Mouse (Mus musculus) forebrain, embryonic 13.5 days (tissue): ENCODE data around the gene Mrm3. TPM values are rescaled to one million over a fixed set of nuclear protein-coding genes. Genes with fewer than 3 reads are reported as not detected.

Experiments
- ATAC-seq: fragments of 200-750 bp; cut with Nextera tagmentation; 2 replicates; pipeline ENCODE4 v1.8.0; 2017
- H3K27ac ChIP-seq: fragments of 300-500 bp; sonication (generic); 2 replicates; pipeline ENCODE4 v1.5.1; 2015; ENCODE audit warnings: inconsistent platforms, mild to moderate bottlenecking, moderate library complexity
- H3K27me3 ChIP-seq: fragments of 300-500 bp; sonication (generic); 2 replicates; pipeline ENCODE4 v1.6.1; 2015; ENCODE audit warnings: mild to moderate bottlenecking, inconsistent platforms
- H3K36me3 ChIP-seq: fragments of 300-500 bp; sonication (generic); 2 replicates; pipeline ENCODE4 v1.6.1; 2015; ENCODE audit warnings: mild to moderate bottlenecking, inconsistent platforms; ENCODE audit not compliant: poor library complexity, severe bottlenecking
- H3K4me1 ChIP-seq: fragments of 300-500 bp; sonication (generic); 2 replicates; pipeline ENCODE4 v1.6.1; 2015; ENCODE audit warnings: inconsistent platforms
- H3K4me2 ChIP-seq: fragments of 300-500 bp; sonication (generic); 2 replicates; pipeline ENCODE4 v1.6.1; 2015; ENCODE audit warnings: inconsistent platforms, mild to moderate bottlenecking, moderate library complexity
- H3K4me3 ChIP-seq: fragments of 300-500 bp; sonication (generic); 2 replicates; pipeline ENCODE4 v1.5.1; 2015; ENCODE audit warnings: mild to moderate bottlenecking, inconsistent platforms
- H3K9ac ChIP-seq: fragments of 300-500 bp; sonication (generic); 2 replicates; pipeline ENCODE4 v1.6.1; 2015; ENCODE audit warnings: mild to moderate bottlenecking, inconsistent platforms
- H3K9me3 ChIP-seq: fragments of 300-500 bp; sonication (generic); replicated peaks from 2 replicates; pipeline ENCODE4 v1.6.1; 2016; ENCODE audit warnings: inconsistent platforms
- WGBS: fragments of 180-500 bp; shearing (Covaris S2); methylation state at CpG from one replicate; pipeline ENCODE4 v1.1.7; 2015; 5-methylcytosine and 5-hydroxymethylcytosine counted together
- polyA plus RNA-seq: library from polyadenylated mRNA; unstranded; fragments of >200 nt; fragmentation: Nextera tagmentation; extraction: Ambion mirVana; gene quantifications from 2 replicates; pipeline ENCODE4 v1.2.1, GENCODE M21; 2015

The Mrm3 gene
- polyA plus RNA-seq, 1 experiment from 2014 or later = 20.4 TPM

- peaks cover 8% of the 10 kb centered on the region; the same call in 1 of the 2 replicates for H3K36me3 ChIP-seq
- WGBS = 42% methylated on average over 14 of the region's 14 CpGs
- no peaks in the 10 kb centered on the region for H3K27me3 ChIP-seq
- H3K9me3 ChIP-seq = no peaks in the 10 kb centered on the region
- no peak overlapping the region for H3K4me2 ChIP-seq
- peak; percentile 43 for ATAC-seq
- peak overlapping the region; percentile 26; the same call in 1 of the 2 replicates for H3K9ac ChIP-seq
- no peak overlapping the region for H3K4me3 ChIP-seq
- peak overlapping the region; percentile 35 for H3K27ac ChIP-seq
- H3K4me1 ChIP-seq = peaks cover 15% of the 10 kb centered on the region
Observed at GRCm38 (mm10) chr11:76278960-76279852, 35.7 kb downstream of the Mrm3 start.

DNA sequence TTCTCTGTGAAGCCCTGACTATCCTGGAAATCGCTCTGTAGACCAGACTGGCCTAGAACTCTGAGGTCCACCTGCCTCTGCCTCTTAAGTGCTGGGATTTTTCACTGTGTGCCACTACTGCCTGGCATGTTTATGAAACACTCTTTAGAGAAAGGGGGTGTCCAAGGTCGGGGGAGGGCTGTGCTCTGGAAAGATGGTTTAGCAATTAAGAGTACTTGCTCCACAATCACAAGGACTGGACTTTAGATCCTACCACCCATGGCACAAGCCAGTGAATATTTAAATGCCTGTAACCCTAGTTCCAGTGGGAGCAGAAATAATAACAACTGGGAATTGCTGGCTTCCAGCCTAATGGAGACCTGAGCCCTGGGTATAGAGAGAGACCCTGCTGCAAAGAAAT, 36.5 kb downstream of the Mrm3 start:
- Histone ChIP-seq H3K4me3 (no peak overlapping the region), H3K9ac (no peak overlapping the region), H3K4me2 (no peak overlapping the region), H3K27me3 (no peaks in the 10 kb centered on the region), H3K4me1 (peaks cover 15% of the 10 kb centered on the region), H3K27ac (peak overlapping the region; percentile 35), H3K9me3 (no peaks in the 10 kb centered on the region), H3K36me3 (peaks cover 8% of the 10 kb centered on the region; the same call in 1 of the 2 replicates)
- no peak for ATAC-seq
- 40% methylated on average over 2 of the region's 2 CpGs for WGBS

- no peak overlapping the region for H3K9ac ChIP-seq
- H3K4me3 ChIP-seq = no peak overlapping the region
- no peaks in the 10 kb centered on the region for H3K27me3 ChIP-seq
- H3K36me3 ChIP-seq = 0 out of 2 replicates have a peak, but pooled peaks cover 2% of the 10 kb centered on the region
- ATAC-seq = no peak
- 97% methylated on average over 6 of the region's 6 CpGs for WGBS
- H3K4me1 ChIP-seq = peaks cover 40% of the 10 kb centered on the region
- H3K4me2 ChIP-seq = no peak overlapping the region
- no peak overlapping the region for H3K27ac ChIP-seq
- H3K9me3 ChIP-seq = no peaks in the 10 kb centered on the region
Observed at GRCm38 (mm10) chr11:76283841-76284240, 40.3 kb downstream of the Mrm3 start.

GRCm38 (mm10) chr11:76285431-76286075, 42.0 kb downstream of the Mrm3 start:
- no peak overlapping the region for H3K4me2 ChIP-seq
- 0 out of 2 replicates have a peak, but pooled peaks cover 2% of the 10 kb centered on the region for H3K36me3 ChIP-seq
- H3K4me1 ChIP-seq = peaks cover 43% of the 10 kb centered on the region
- no peak overlapping the region for H3K9ac ChIP-seq
- no peak for ATAC-seq
- no peak overlapping the region for H3K27ac ChIP-seq
- no peak overlapping the region for H3K4me3 ChIP-seq
- H3K27me3 ChIP-seq = no peaks in the 10 kb centered on the region
- H3K9me3 ChIP-seq = no peaks in the 10 kb centered on the region
- WGBS = 76% methylated on average over 7 of the region's 7 CpGs

GRCm38 (mm10) chr11:76286534-76287126, 43.1 kb downstream of the Mrm3 start:
- no peaks in the 10 kb centered on the region for H3K27me3 ChIP-seq
- no peak overlapping the region for H3K4me2 ChIP-seq
- no peak overlapping the region for H3K4me3 ChIP-seq
- H3K4me1 ChIP-seq = peaks cover 47% of the 10 kb centered on the region
- H3K27ac ChIP-seq = no peak overlapping the region
- 0 out of 2 replicates have a peak, but pooled peaks cover 2% of the 10 kb centered on the region for H3K36me3 ChIP-seq
- WGBS = 69% methylated on average over 10 of the region's 10 CpGs
- ATAC-seq = no peak
- H3K9me3 ChIP-seq = no peaks in the 10 kb centered on the region
- no peak overlapping the region for H3K9ac ChIP-seq

DNA sequence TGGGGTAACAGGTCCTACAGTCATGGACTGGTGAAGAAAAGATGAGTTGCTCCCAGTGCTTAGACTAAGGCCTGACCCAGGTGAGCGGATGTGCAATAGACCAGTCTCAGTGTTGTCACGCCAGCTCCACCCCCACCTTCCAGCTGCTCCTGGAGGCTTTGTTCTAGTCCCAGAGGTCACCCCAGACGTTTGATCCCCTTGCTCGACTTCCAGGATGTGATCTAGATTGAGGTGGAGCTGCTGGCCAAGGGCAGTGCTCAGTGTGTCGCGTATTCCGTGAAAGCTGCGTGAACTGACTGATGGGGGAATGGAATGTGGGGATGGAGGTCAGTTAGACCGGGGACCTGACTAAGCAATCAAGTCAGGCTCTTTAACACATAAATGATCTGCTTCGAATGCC, 43.8 kb downstream of the Mrm3 start:
- Histone ChIP-seq H3K4me2 (no peak overlapping the region), H3K9ac (no peak overlapping the region), H3K27ac (no peak overlapping the region), H3K4me3 (no peak overlapping the region), H3K9me3 (no peaks in the 10 kb centered on the region), H3K4me1 (peaks cover 52% of the 10 kb centered on the region), H3K36me3 (0 out of 2 replicates have a peak, but pooled peaks cover 2% of the 10 kb centered on the region), H3K27me3 (no peaks in the 10 kb centered on the region)
- no peak for ATAC-seq
- WGBS = 45% methylated on average over 10 of the region's 10 CpGs

- Histone ChIP-seq H3K4me1 (peaks cover 65% of the 10 kb centered on the region), H3K27me3 (no peaks in the 10 kb centered on the region), H3K4me2 (no peak overlapping the region), H3K9ac (no peak overlapping the region), H3K27ac (peak overlapping the region; percentile 82; the same call in 1 of the 2 replicates), H3K9me3 (no peaks in the 10 kb centered on the region), H3K4me3 (no peak overlapping the region), H3K36me3 (no peaks in the 10 kb centered on the region)
- ATAC-seq = no peak
- 82% methylated on average over 6 of the region's 6 CpGs for WGBS
Observed at GRCm38 (mm10) chr11:76288645-76289044, 45.1 kb downstream of the Mrm3 start.

GRCm38 (mm10) chr11:76290367-76290766, 46.9 kb downstream of the Mrm3 start:
- 20% methylated on average over 11 of the region's 11 CpGs for WGBS
- peaks cover 82% of the 10 kb centered on the region for H3K4me1 ChIP-seq
- H3K4me2 ChIP-seq = no peak overlapping the region; the same call in 1 of the 2 replicates
- H3K4me3 ChIP-seq = no peak overlapping the region
- no peaks in the 10 kb centered on the region for H3K27me3 ChIP-seq
- peak overlapping the region; percentile 82 for H3K27ac ChIP-seq
- no peaks in the 10 kb centered on the region for H3K36me3 ChIP-seq
- ATAC-seq = peak; percentile 82
- no peaks in the 10 kb centered on the region for H3K9me3 ChIP-seq
- H3K9ac ChIP-seq = no peak overlapping the region

DNA sequence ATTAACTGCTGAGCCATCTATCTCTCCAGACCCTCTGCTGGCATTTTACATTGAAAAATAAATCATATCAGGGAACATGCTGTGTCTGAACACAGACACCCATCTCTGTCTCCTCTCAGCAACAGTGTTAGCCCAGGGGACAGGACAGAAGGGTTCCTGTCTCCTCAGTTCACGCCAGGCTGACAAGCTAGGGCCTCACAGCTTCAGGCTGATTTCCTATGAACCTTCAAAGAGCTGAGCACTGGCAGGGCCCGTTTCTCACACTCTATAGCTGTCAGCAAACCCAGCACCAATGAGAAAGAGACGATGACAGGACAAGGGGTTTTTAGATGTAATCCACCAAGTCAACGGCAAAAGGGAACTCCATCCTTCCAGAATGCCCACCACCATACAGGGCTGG, 48.4 kb downstream of the Mrm3 start:
- Histone ChIP-seq H3K27me3 (no peaks in the 10 kb centered on the region), H3K4me3 (no peak overlapping the region), H3K4me1 (peaks cover 84% of the 10 kb centered on the region), H3K4me2 (no peak overlapping the region), H3K9me3 (no peaks in the 10 kb centered on the region), H3K9ac (no peak overlapping the region), H3K27ac (no peak overlapping the region), H3K36me3 (no peaks in the 10 kb centered on the region)
- no peak for ATAC-seq
- WGBS = 81% methylated on average over 4 of the region's 4 CpGs

- no peaks in the 10 kb centered on the region for H3K36me3 ChIP-seq
- H3K27me3 ChIP-seq = no peaks in the 10 kb centered on the region
- no peaks in the 10 kb centered on the region for H3K9me3 ChIP-seq
- 85% methylated on average over 15 of the region's 15 CpGs for WGBS
- no peak overlapping the region for H3K4me2 ChIP-seq
- peaks cover 85% of the 10 kb centered on the region for H3K4me1 ChIP-seq
- no peak overlapping the region for H3K4me3 ChIP-seq
- no peak overlapping the region for H3K9ac ChIP-seq
- ATAC-seq = no peak
- peak overlapping the region; percentile 61; the same call in 1 of the 2 replicates for H3K27ac ChIP-seq
Observed at GRCm38 (mm10) chr11:76292398-76292797, 48.9 kb downstream of the Mrm3 start.

DNA sequence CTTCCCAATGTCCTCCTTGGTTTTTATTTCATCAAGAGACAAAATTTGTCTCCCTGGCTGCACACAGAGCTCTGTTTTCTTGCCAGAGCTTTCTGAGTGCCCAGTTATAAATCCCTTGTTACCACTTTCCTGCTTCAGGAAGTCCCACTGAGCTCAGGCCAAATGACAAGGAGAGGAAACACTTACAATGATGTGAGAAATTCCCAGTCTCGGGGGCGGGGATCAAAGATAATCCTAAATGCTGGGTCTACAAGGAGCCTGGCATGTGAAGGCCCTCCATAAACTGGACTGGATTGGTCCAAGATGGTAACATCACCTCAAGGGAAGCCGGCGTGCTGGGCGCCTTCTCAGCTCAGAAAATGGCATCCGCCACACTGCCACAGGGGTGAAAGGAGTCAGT, 49.3 kb downstream of the Mrm3 start:
- H3K27ac ChIP-seq = peak overlapping the region; percentile 61
- no peak for ATAC-seq
- no peak overlapping the region for H3K4me3 ChIP-seq
- no peaks in the 10 kb centered on the region for H3K9me3 ChIP-seq
- H3K36me3 ChIP-seq = no peaks in the 10 kb centered on the region
- no peak overlapping the region for H3K9ac ChIP-seq
- H3K27me3 ChIP-seq = no peaks in the 10 kb centered on the region
- 63% methylated on average over 6 of the region's 6 CpGs for WGBS
- H3K4me2 ChIP-seq = no peak overlapping the region
- peaks cover 83% of the 10 kb centered on the region for H3K4me1 ChIP-seq

- no peak for ATAC-seq
- H3K4me1 ChIP-seq = peaks cover 80% of the 10 kb centered on the region
- 21% methylated on average over 5 of the region's 5 CpGs for WGBS
- H3K36me3 ChIP-seq = no peaks in the 10 kb centered on the region
- H3K4me3 ChIP-seq = no peak overlapping the region
- no peaks in the 10 kb centered on the region for H3K9me3 ChIP-seq
- peak overlapping the region; percentile 61; the same call in 1 of the 2 replicates for H3K27ac ChIP-seq
- no peaks in the 10 kb centered on the region for H3K27me3 ChIP-seq
- H3K9ac ChIP-seq = no peak overlapping the region
- H3K4me2 ChIP-seq = no peak overlapping the region
Observed at GRCm38 (mm10) chr11:76294078-76294477, 50.6 kb downstream of the Mrm3 start.
